Mouse (Mus musculus) forebrain, embryonic 14.5 days (tissue): ENCODE results near the gene Itgb4. TPM values are rescaled to one million over a fixed set of nuclear protein-coding genes. Genes with fewer than 3 reads are reported as not detected.

Source experiments
- ATAC-seq: fragments of 200-750 bp; cut with Nextera tagmentation; 2 replicates; pipeline ENCODE4 v1.8.0; 2017; ENCODE audit warnings: mild to moderate bottlenecking, moderate library complexity
- DNase-seq: peaks from one replicate; pipeline ENCODE4 v3.0.0-alpha.2; 2015; ENCODE audit warnings: low spot score
- H3K27ac ChIP-seq: fragments of 300-500 bp; sonication (generic); 2 replicates; pipeline ENCODE4 v1.5.1; 2014; ENCODE audit warnings: low read depth, mild to moderate bottlenecking, control low read depth, low read length, moderate library complexity
- H3K27me3 ChIP-seq: fragments of 300-500 bp; sonication (generic); replicated peaks from 2 replicates; pipeline ENCODE4 v1.6.1; 2014; ENCODE audit warnings: low read length, control low read depth, mixed read lengths; ENCODE audit not compliant: control insufficient read depth, insufficient read depth
- H3K36me3 ChIP-seq: fragments of 300-500 bp; sonication (generic); 2 replicates; pipeline ENCODE4 v1.6.1; 2014; ENCODE audit warnings: low read length, control low read depth; ENCODE audit not compliant: control insufficient read depth, insufficient read depth
- H3K4me1 ChIP-seq: fragments of 300-500 bp; sonication (generic); 2 replicates; pipeline ENCODE4 v1.6.1; 2014; ENCODE audit warnings: antibody characterized with exemption, low read length, control low read depth; ENCODE audit not compliant: control insufficient read depth, insufficient read depth
- H3K4me2 ChIP-seq: fragments of 300-500 bp; sonication (generic); 2 replicates; pipeline ENCODE4 v1.6.1; 2014; ENCODE audit warnings: mild to moderate bottlenecking, control low read depth, low read length
- H3K4me3 ChIP-seq: fragments of 300-500 bp; sonication (generic); 2 replicates; pipeline ENCODE4 v1.5.1; 2014; ENCODE audit warnings: low read depth, low read length, control low read depth
- H3K9ac ChIP-seq: fragments of 300-500 bp; sonication (generic); 2 replicates; pipeline ENCODE4 v1.6.1; 2014; ENCODE audit warnings: mild to moderate bottlenecking, low read length, control low read depth, moderate library complexity
- H3K9me3 ChIP-seq: fragments of 300-500 bp; sonication (generic); replicated peaks from 2 replicates; pipeline ENCODE4 v1.6.1; 2016; ENCODE audit warnings: low read length, control low read depth, mixed read lengths; ENCODE audit not compliant: control insufficient read depth
- WGBS: fragments of 180-500 bp; shearing (Covaris S2); extraction: QIAGEN DNeasy Blood & Tissue Kit; methylation state at CpG from one replicate; pipeline ENCODE4 v1.1.7; 2014; 5-methylcytosine and 5-hydroxymethylcytosine counted together
- polyA plus RNA-seq: library from polyadenylated mRNA; unstranded; fragments of >200 nt; fragmentation: Nextera tagmentation; extraction: Ambion mirVana; gene quantifications from 2 replicates; pipeline ENCODE4 v1.2.1, GENCODE M21; 2014

Itgb4 gene
- polyA plus RNA-seq, 1 experiment from 2014 or later, result 0.48 TPM

DNA sequence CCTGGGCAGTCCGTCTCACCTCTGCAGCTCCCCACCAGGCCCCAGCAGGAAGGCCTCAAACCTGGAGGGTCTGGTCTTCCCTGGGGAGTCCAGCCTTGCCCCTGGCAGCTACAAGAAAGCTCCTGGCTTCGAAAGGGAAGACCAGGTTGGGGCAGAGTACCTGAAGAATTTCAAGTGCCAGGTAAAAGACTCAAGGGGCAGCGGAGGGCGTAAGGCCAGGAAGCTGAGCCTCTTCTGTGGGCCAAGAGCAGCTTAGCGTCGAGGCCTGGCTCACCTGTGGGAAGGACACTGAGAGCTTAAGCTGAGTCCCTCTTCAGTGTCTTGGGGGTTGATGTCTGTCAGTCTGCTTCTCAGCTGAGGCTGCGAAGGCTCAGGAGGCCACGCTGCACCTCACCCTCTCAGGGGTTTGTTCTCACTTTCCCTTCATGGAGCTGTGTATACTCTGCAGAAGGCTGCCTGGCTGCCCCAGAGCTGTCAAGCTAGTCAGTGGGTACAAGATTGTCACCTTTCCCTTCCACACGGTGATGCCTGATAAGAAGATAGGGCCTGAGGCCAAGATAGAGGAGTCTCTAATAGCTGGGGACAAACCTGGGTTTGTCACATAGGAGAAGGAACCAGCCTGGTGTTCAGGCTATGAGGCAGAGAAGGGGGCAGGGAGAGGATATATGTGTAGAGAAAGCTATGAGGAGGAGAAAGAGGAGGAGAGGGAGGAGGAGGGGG is 79.2 kb downstream of the Itgb4 start:
- no peaks in the 10 kb centered on the region for H3K9me3 ChIP-seq
- 94% methylated on average over 9 of the region's 9 CpGs for WGBS
- no peak overlapping the region for H3K4me2 ChIP-seq
- no peaks in the 10 kb centered on the region for H3K4me1 ChIP-seq
- H3K9ac ChIP-seq, result no peak overlapping the region
- peaks cover 99% of the 10 kb centered on the region for H3K36me3 ChIP-seq
- ATAC-seq, result no peak
- H3K27me3 ChIP-seq, result no peaks in the 10 kb centered on the region
- no peak overlapping the region for H3K27ac ChIP-seq
- no peak for DNase-seq
- no peak overlapping the region for H3K4me3 ChIP-seq

DNA sequence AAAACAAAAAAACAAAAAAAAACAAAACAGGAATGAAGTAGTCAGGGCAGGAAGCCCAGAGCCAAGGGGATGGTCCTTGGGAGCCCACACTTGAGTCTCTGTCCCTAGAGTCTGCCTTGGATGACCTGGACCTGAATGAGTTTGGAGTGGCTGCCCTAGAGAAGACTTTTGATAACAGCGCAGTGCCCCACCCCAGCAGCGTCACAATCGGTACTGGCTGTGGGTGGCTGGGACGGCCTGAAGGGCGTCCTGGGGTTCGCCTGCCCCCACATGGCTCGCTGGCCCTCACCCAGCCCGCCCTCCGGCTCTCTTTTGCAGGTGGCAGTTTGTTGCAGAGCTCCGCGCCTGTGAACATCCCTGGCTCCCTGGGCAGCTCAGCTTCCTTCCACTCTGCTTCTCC is 81.4 kb downstream of the Itgb4 start:
- H3K27ac ChIP-seq, result no peak overlapping the region
- ATAC-seq (no peak), DNase-seq (no peak)
- no peak overlapping the region for H3K4me3 ChIP-seq
- WGBS, result 92% methylated on average over 11 of the region's 11 CpGs
- no peaks in the 10 kb centered on the region for H3K4me1 ChIP-seq
- H3K9me3 ChIP-seq, result no peaks in the 10 kb centered on the region
- no peaks in the 10 kb centered on the region for H3K27me3 ChIP-seq
- no peak overlapping the region for H3K9ac ChIP-seq
- H3K4me2 ChIP-seq, result no peak overlapping the region
- peaks cover 99% of the 10 kb centered on the region for H3K36me3 ChIP-seq

DNA sequence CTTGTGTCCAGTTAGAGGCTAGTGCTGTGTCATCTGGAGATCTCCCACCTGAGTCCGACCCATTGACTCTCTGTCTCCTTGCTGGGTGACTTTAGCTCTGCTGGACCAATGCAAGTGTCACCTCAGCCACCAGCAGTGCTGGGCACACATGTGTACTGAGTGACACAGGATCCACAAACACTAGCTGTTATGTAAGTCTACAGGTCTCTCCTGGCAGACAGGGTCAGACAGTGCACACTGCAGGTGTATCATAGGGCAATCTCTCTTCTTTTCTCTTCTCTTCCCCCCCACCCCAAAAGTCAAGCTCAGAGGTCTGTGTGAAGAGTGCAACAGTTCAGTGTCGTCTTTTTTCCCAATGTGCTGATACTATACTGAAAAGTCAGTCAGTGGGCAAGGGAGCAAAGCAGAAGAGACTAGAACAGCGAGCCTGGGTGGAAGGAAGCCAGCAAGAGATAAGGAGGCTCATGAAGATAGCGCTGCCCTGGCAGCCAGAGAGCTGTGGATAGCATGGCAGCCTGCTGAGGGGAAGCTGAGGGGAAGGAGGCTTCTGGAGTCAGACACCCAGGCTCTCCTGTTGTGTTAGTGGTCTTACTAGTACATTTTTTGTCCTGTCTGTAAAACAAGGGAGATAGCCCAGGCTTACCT is 82.8 kb downstream of the Itgb4 start:
- no peaks in the 10 kb centered on the region for H3K9me3 ChIP-seq
- H3K4me3 ChIP-seq, result no peak overlapping the region
- no peak overlapping the region for H3K27ac ChIP-seq
- H3K36me3 ChIP-seq, result peaks cover 99% of the 10 kb centered on the region
- H3K27me3 ChIP-seq, result no peaks in the 10 kb centered on the region
- DNase-seq (no peak), ATAC-seq (no peak)
- H3K4me2 ChIP-seq, result no peak overlapping the region
- WGBS, result 93% methylated on average over 4 of the region's 4 CpGs
- H3K4me1 ChIP-seq, result no peaks in the 10 kb centered on the region
- no peak overlapping the region for H3K9ac ChIP-seq

Other genes starting within 250 kb of the Itgb4 start
- 12.4 and 19.6 TPM in 2 replicates for gene Tmem94, start 209.3 kb upstream of the Itgb4 start, polyA plus RNA-seq
- 8.0 and 8.9 TPM in 2 replicates for gene Caskin2, start 161.1 kb upstream of the Itgb4 start, polyA plus RNA-seq
- gene Tsen54, start 160.0 kb upstream of the Itgb4 start, polyA plus RNA-seq, result 15.2 and 19.1 TPM in 2 replicates
- gene Llgl2, start 150.7 kb upstream of the Itgb4 start, polyA plus RNA-seq, result 0.70 and 1.3 TPM in 2 replicates
- not detected in 2 replicates for gene Myo15b, start 116.3 kb upstream of the Itgb4 start, polyA plus RNA-seq
- 0.52 and 1.6 TPM in 2 replicates for gene Smim5, start 74.7 kb upstream of the Itgb4 start, polyA plus RNA-seq
- 0.18 and 0.22 TPM in 2 replicates for gene Smim6, start 62.7 kb upstream of the Itgb4 start, polyA plus RNA-seq
- 55.8 and 56.5 TPM in 2 replicates for gene Sap30bp, start 41.4 kb upstream of the Itgb4 start, polyA plus RNA-seq
- 16.5 and 20.4 TPM in 2 replicates for gene Recql5, start 41.2 kb upstream of the Itgb4 start, polyA plus RNA-seq
- 53.9 and 59.5 TPM in 2 replicates for gene Galk1, start 38.0 kb downstream of the Itgb4 start, polyA plus RNA-seq
- 2,620 and 3,081 TPM in 2 replicates for gene H3f3b, start 53.3 kb downstream of the Itgb4 start, polyA plus RNA-seq
- gene Unk, start 55.6 kb downstream of the Itgb4 start, polyA plus RNA-seq, result 23.4 and 24.9 TPM in 2 replicates
- 0.19 and 0.62 TPM in 2 replicates for gene Unc13d, start 103.3 kb downstream of the Itgb4 start, polyA plus RNA-seq
- 145 and 166 TPM in 2 replicates for gene Wbp2, start 112.3 kb downstream of the Itgb4 start, polyA plus RNA-seq
- gene Trim47, start 152.5 kb downstream of the Itgb4 start, polyA plus RNA-seq, result 4.0 and 6.0 TPM in 2 replicates
- 0.97 and 1.1 TPM in 2 replicates for gene Trim65, start 156.4 kb downstream of the Itgb4 start, polyA plus RNA-seq
- gene Mrpl38, start 164.2 kb downstream of the Itgb4 start, polyA plus RNA-seq, result 79.6 and 83.4 TPM in 2 replicates
- gene Fbf1, start 193.5 kb downstream of the Itgb4 start, polyA plus RNA-seq, result 25.9 and 44.4 TPM in 2 replicates
- gene Ten1, start 224.1 kb downstream of the Itgb4 start, polyA plus RNA-seq, result 81.8 and 83.2 TPM in 2 replicates
- 48.1 and 56.3 TPM in 2 replicates for gene Acox1, start 224.3 kb downstream of the Itgb4 start, polyA plus RNA-seq